Mouse (Mus musculus) thymus, postnatal 14 days (tissue): ENCODE measurements around the gene Smim6.

Experiments used
- DNase-seq: peaks from one replicate; pipeline ENCODE4 v3.0.0; 2021

The Smim6 gene

GRCm38 (mm10) chr11:115941980-115942379 is 30.2 kb downstream of the Smim6 start:
- DNase-seq = no peak

GRCm38 (mm10) chr11:115945247-115945646 is 33.4 kb downstream of the Smim6 start:
- DNase-seq = no peak

- no peak for DNase-seq
Observed at GRCm38 (mm10) chr11:115946221-115946828, 34.5 kb downstream of the Smim6 start.

- no peak for DNase-seq
Observed at GRCm38 (mm10) chr11:115948316-115948715, 36.5 kb downstream of the Smim6 start.

- DNase-seq = no peak
Observed at GRCm38 (mm10) chr11:115950719-115951118, 38.9 kb downstream of the Smim6 start.

GRCm38 (mm10) chr11:115954712-115955111 is 42.9 kb downstream of the Smim6 start:
- DNase-seq = no peak

GRCm38 (mm10) chr11:115955195-115955858 is 43.5 kb downstream of the Smim6 start:
- DNase-seq = no peak

- DNase-seq = no peak
Observed at GRCm38 (mm10) chr11:115956453-115956852, 44.6 kb downstream of the Smim6 start.

- DNase-seq = no peak
Observed at GRCm38 (mm10) chr11:115957971-115958370, 46.2 kb downstream of the Smim6 start.

GRCm38 (mm10) chr11:115959018-115959417 is 47.2 kb downstream of the Smim6 start:
- DNase-seq = no peak

GRCm38 (mm10) chr11:115962651-115963412 is 51.0 kb downstream of the Smim6 start:
- DNase-seq = no peak
